Mouse (Mus musculus) kidney, embryonic 14.5 days (tissue): Measurements from ENCODE around the gene Mettl27. TPM values are rescaled to one million over a fixed set of nuclear protein-coding genes. Genes with fewer than 3 reads are reported as not detected.
A peak's percentile ranks its signal among the peaks of the same experiment; 100 is the strongest.

ENCODE experiments used
- ATAC-seq: fragments of 200-750 bp; cut with Nextera tagmentation; 2 replicates; pipeline ENCODE4 v1.8.0; 2017; ENCODE audit warnings: moderate number of reproducible peaks, mild to moderate bottlenecking, moderate TSS enrichment, moderate library complexity; ENCODE audit not compliant: low FRiP score, low TSS enrichment
- H3K27ac ChIP-seq: fragments of 300-500 bp; sonication (generic); 2 replicates; pipeline ENCODE4 v1.5.1; 2014; ENCODE audit warnings: low read depth, mild to moderate bottlenecking, low read length, moderate library complexity, mixed read lengths
- H3K27me3 ChIP-seq: fragments of 300-500 bp; sonication (generic); 2 replicates; pipeline ENCODE4 v1.6.1; 2014; ENCODE audit warnings: mild to moderate bottlenecking, low read length; ENCODE audit not compliant: control insufficient read depth, insufficient read depth
- H3K36me3 ChIP-seq: fragments of 300-500 bp; sonication (generic); 2 replicates; pipeline ENCODE4 v1.6.1; 2014; ENCODE audit warnings: low read length, mixed read lengths; ENCODE audit not compliant: control insufficient read depth, insufficient read depth
- H3K4me1 ChIP-seq: fragments of 300-500 bp; sonication (generic); 2 replicates; pipeline ENCODE4 v1.6.1; 2014; ENCODE audit warnings: low read length, mixed read lengths; ENCODE audit not compliant: control insufficient read depth, insufficient read depth
- H3K4me2 ChIP-seq: fragments of 300-500 bp; sonication (generic); replicated peaks from 2 replicates; pipeline ENCODE4 v1.6.1; 2014; ENCODE audit warnings: low read depth, mild to moderate bottlenecking, low read length
- H3K4me3 ChIP-seq: fragments of 300-500 bp; sonication (generic); 2 replicates; pipeline ENCODE4 v1.5.1; 2014; ENCODE audit warnings: mild to moderate bottlenecking, low read length
- H3K9ac ChIP-seq: fragments of 300-500 bp; sonication (generic); 2 replicates; pipeline ENCODE4 v1.6.1; 2014; ENCODE audit warnings: low read depth, mild to moderate bottlenecking, low read length, moderate library complexity
- H3K9me3 ChIP-seq: fragments of 300-500 bp; sonication (generic); 2 replicates; pipeline ENCODE4 v1.6.1; 2016; ENCODE audit warnings: low read length; ENCODE audit not compliant: control insufficient read depth
- WGBS: fragments of 180-500 bp; shearing (Covaris S2); extraction: QIAGEN DNeasy Blood & Tissue Kit; methylation state at CpG from one replicate; pipeline ENCODE4 v1.1.7; 2014; 5-methylcytosine and 5-hydroxymethylcytosine counted together
- polyA plus RNA-seq: library from polyadenylated mRNA; unstranded; fragments of >200 nt; fragmentation: Nextera tagmentation; extraction: Ambion mirVana; gene quantifications from 2 replicates; pipeline ENCODE4 v1.2.1, GENCODE M21; 2014

Gene Mettl27
- polyA plus RNA-seq, 1 experiment from 2014 or later = 26.6 TPM

DNA sequence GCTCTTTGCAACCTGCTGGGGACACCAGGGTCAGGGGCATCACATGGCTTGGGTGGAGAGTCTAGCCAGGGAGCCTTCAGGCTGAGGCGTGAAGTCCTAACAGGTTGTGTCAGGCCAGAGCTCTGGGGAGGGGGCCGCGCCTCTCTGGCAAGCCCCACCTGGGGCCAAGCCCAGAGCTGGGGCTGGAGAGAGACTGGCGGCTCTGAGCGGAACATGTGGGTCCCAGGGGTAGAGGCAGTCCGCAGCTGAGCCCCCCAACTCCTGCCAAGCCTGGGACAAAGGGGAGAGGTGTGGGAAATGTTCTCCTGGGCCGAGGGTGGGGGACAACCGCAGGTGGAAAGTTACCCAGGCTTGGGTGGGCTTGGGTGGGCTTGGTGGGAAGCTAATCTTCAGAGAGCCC is 35.2 kb upstream of the Mettl27 start:
- no peak overlapping the region for H3K4me2 ChIP-seq
- ATAC-seq = no peak
- 0 out of 2 replicates have a peak, but pooled peaks cover 3% of the 10 kb centered on the region for H3K4me1 ChIP-seq
- H3K9ac ChIP-seq = no peak overlapping the region
- no peaks in the 10 kb centered on the region for H3K27me3 ChIP-seq
- WGBS = 87% methylated on average over 8 of the region's 8 CpGs
- H3K27ac ChIP-seq = no peak overlapping the region
- H3K36me3 ChIP-seq = no peaks in the 10 kb centered on the region
- H3K4me3 ChIP-seq = no peak overlapping the region
- no peaks in the 10 kb centered on the region for H3K9me3 ChIP-seq

DNA sequence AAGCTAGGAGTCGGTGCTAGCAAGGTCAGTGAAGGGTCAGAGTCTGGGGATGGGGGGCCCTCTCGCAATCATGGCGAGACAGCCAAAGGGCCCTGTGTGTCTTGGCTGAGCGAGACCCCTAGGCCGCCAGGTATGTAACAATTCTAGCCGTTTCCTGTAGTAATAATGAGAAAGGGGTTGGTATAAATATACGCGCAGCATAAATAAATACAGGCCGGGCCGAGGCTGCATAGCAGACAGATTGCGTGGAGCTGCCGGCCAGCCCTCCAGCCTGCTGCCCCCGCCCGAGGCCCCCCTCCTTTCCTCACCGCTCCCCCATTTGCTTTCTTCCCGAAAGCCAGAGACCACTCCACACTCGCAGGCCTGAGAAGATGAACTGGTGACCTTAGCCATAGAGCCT is 34.6 kb upstream of the Mettl27 start:
- Histone ChIP-seq H3K4me1 (0 out of 2 replicates have a peak, but pooled peaks cover 3% of the 10 kb centered on the region), H3K4me2 (no peak overlapping the region), H3K4me3 (no peak overlapping the region), H3K27me3 (no peaks in the 10 kb centered on the region), H3K9me3 (no peaks in the 10 kb centered on the region), H3K27ac (no peak overlapping the region), H3K36me3 (no peaks in the 10 kb centered on the region), H3K9ac (no peak overlapping the region)
- ATAC-seq = no peak
- 59% methylated on average over 17 of the region's 17 CpGs for WGBS

DNA sequence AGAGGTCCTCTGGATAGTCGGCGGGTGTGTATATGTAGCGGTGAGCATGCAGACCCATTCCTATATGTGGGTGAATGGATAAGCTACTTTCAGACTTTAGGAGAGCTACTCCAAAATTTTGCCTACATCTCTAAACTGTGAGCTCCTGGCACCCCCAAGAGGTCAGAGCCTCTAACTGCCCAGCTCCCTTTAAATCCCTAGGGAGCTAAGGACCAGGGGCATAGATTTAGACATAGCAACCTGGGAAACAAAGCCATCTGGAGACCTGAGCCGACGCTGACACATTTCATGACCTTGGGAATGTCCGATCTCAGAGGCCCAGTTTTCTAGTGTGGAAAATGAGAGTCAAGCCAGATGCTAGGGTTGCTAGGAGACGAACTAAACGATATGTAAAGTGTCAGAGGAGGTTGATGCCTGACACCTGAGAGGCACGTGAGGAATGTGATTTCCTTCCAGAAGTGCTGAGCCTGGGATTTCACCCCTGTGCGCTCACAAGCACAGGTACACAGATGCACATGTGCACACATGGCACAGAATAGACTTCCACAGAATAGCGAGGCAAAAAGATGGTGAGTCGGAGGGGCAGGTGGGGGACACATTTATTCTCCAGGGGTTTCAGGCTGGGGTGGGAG is 31.0 kb upstream of the Mettl27 start:
- H3K9me3 ChIP-seq = no peaks in the 10 kb centered on the region
- 40% methylated on average over 12 of the region's 12 CpGs for WGBS
- H3K4me2 ChIP-seq = no peak overlapping the region
- no peak overlapping the region for H3K27ac ChIP-seq
- H3K4me1 ChIP-seq = 0 out of 2 replicates have a peak, but pooled peaks cover 3% of the 10 kb centered on the region
- no peak overlapping the region for H3K4me3 ChIP-seq
- no peaks in the 10 kb centered on the region for H3K36me3 ChIP-seq
- peak; percentile 64; the same call in 1 of the 2 replicates for ATAC-seq
- no peak overlapping the region for H3K9ac ChIP-seq
- H3K27me3 ChIP-seq = no peaks in the 10 kb centered on the region

DNA sequence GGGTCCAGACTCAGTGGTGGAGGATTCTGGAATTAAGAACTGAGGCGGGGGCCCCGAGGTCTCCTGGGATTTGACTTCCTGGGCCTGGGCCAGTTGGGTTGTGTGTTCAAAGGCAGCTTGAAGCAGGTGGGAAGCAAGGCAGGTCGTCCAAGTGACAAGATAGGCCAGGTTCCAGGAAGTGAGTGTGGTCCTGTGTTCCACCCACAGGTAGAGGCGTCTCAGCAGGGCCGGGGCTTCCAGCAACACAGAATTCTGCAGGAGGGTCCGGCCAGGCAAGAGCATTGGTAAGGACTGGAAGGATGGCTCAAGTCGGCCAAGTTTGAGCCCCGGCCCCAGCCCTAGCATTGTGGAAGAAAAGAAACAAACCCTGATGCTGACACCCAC is 30.5 kb upstream of the Mettl27 start:
- Histone ChIP-seq H3K9me3 (no peaks in the 10 kb centered on the region), H3K4me2 (no peak overlapping the region), H3K9ac (no peak overlapping the region), H3K4me1 (0 out of 2 replicates have a peak, but pooled peaks cover 3% of the 10 kb centered on the region), H3K36me3 (no peaks in the 10 kb centered on the region), H3K27me3 (no peaks in the 10 kb centered on the region), H3K27ac (no peak overlapping the region), H3K4me3 (no peak overlapping the region)
- no peak for ATAC-seq
- 75% methylated on average over 8 of the region's 8 CpGs for WGBS

DNA sequence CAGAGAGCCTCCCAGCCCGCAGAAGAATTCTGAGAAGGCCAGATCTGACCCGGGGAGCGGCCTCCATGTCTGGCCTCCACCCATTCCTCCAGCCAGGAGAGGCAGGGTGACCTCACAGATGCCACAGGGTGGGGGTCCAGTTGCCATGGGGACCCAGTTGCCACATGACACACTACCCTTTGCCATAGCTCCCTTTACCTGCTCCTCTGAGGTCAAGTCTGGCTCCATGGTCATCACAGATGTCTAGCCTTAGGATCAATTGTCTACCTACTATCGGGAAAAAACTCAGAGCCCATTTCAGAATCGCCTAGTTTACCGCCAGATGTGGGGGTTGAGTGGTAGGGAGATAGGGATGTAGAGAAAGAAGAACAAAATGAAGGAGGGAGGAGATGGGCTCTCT is 25.5 kb upstream of the Mettl27 start, which contains the start of gene Tmem270:
Gene Tmem270 (minus strand): TSS at position 101 of the 400 bp plus-strand sequence.
- H3K4me2 ChIP-seq = no peak within 1 kb of the TSS
- WGBS = 85% methylated on average over 6 of the region's 6 CpGs
- ATAC-seq = peak; percentile 20; the same call in 1 of the 2 replicates
- no peak within 1 kb of the TSS for H3K9ac ChIP-seq
- H3K9me3 ChIP-seq = no peaks in the 10 kb centered on the region
- H3K27ac ChIP-seq = no peak within 1 kb of the TSS
- H3K4me3 ChIP-seq = no peak within 1 kb of the TSS
- no peaks in the 10 kb centered on the region for H3K27me3 ChIP-seq
- no peaks in the 10 kb centered on the region for H3K36me3 ChIP-seq
- H3K4me1 ChIP-seq = no peaks in the 10 kb centered on the region

DNA sequence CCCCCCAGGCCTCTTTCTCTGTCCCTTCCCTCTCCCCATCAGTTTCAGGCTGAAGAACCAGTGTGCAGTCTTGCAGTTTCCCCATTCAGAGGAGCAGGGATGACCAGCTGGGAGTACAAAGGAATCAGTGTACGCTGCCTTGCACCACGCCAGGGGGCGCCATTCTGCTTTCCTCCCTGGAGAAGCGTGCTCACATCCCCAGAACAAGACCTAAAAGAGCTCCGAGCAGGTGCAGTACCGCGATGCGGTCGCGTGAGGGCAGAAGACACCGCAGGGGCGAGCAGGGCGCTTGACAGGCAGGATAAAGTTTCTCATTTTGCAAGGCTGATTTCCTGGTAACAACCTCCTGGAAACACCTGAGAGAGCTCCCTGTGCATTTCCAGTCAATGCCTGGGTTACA is 25.0 kb upstream of the Mettl27 start:
- no peak overlapping the region for H3K4me3 ChIP-seq
- ATAC-seq = peak; percentile 86
- H3K27me3 ChIP-seq = no peaks in the 10 kb centered on the region
- WGBS = 2% methylated on average over 13 of the region's 13 CpGs
- H3K9me3 ChIP-seq = no peaks in the 10 kb centered on the region
- no peak overlapping the region for H3K9ac ChIP-seq
- H3K4me1 ChIP-seq = no peaks in the 10 kb centered on the region
- H3K27ac ChIP-seq = no peak overlapping the region
- no peak overlapping the region for H3K4me2 ChIP-seq
- H3K36me3 ChIP-seq = no peaks in the 10 kb centered on the region

DNA sequence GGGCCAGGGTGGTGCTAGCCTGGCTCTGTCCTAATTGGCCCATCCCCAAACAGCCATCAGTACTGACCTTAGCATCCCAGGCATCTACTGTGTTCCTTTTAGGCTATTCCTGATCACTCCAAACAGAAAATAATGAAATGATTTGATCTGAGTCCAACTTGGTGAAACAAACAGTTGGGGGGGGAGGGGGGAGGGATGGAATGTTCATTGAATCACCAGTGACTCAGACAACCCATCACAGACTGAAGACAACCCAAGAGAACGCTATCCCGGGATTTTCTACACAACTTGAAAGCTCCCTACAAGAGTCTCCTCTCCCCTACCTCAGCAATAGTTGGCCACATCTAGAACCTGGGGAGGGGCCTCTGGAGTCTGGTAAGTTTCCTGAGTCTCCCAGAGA is 20.3 kb upstream of the Mettl27 start:
- H3K9ac ChIP-seq = no peak overlapping the region
- no peak overlapping the region for H3K4me3 ChIP-seq
- H3K4me2 ChIP-seq = no peak overlapping the region
- WGBS = 93% methylated on average over 2 of the region's 2 CpGs
- H3K27ac ChIP-seq = no peak overlapping the region
- H3K9me3 ChIP-seq = no peaks in the 10 kb centered on the region
- no peaks in the 10 kb centered on the region for H3K36me3 ChIP-seq
- no peaks in the 10 kb centered on the region for H3K4me1 ChIP-seq
- no peaks in the 10 kb centered on the region for H3K27me3 ChIP-seq
- no peak for ATAC-seq

DNA sequence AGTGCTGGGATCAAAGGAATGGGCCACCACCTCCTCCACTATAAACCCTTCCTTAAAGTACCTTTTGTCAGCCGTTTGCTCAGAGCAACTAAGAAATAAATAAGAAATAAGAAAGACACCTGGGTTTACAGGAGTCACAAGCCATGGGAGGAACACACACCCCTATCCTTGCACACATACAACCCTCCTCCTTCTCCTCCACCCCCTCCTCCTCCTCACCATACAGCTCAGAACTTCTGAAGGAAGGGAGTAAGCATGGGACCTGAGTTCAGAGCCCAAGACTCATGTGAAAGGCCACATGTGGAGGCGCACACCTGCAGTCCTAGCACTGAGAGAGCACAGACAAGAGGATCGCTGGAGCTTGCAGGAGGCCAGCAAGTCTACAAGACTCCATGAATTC is 18.8 kb upstream of the Mettl27 start:
- WGBS = 75% methylated on average over 3 of the region's 3 CpGs
- H3K4me3 ChIP-seq = no peak overlapping the region
- H3K36me3 ChIP-seq = no peaks in the 10 kb centered on the region
- no peak overlapping the region for H3K4me2 ChIP-seq
- H3K9ac ChIP-seq = no peak overlapping the region
- ATAC-seq = no peak
- 0 out of 2 replicates have a peak, but pooled peaks cover 3% of the 10 kb centered on the region for H3K9me3 ChIP-seq
- no peak overlapping the region for H3K27ac ChIP-seq
- no peaks in the 10 kb centered on the region for H3K27me3 ChIP-seq
- H3K4me1 ChIP-seq = no peaks in the 10 kb centered on the region

DNA sequence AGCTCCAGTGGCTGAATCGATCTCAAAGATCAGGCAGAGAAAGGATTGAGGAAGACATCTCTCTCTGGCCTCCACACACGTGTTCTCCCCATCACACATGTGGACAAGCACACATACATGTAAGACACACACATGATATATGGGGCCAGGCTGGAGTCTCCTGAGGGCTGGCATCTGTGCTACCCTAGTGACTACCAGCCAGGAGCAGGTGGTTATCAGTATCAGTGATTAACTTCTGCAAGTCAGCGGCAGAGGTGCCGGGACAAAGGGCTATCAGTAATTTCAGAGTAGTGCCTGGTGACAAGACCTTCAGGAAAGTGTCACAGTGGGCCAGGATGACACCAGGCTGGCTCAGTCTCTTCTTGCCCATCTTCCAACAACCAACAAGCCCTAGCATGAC is 18.4 kb upstream of the Mettl27 start:
- H3K27me3 ChIP-seq = no peaks in the 10 kb centered on the region
- ATAC-seq = no peak
- WGBS = 85% methylated on average over 4 of the region's 4 CpGs
- H3K27ac ChIP-seq = no peak overlapping the region
- no peaks in the 10 kb centered on the region for H3K4me1 ChIP-seq
- no peak overlapping the region for H3K4me3 ChIP-seq
- H3K4me2 ChIP-seq = no peak overlapping the region
- H3K36me3 ChIP-seq = no peaks in the 10 kb centered on the region
- 0 out of 2 replicates have a peak, but pooled peaks cover 3% of the 10 kb centered on the region for H3K9me3 ChIP-seq
- no peak overlapping the region for H3K9ac ChIP-seq
